Mouse (Mus musculus) cortical plate, adult 2 months (tissue): ENCODE data around the gene Jak3.

Source experiments
- CTCF ChIP-seq: fragments of 200-500 bp; IDR thresholded peaks from 2 replicates; pipeline ENCODE4 v1.5.1; 2011; ENCODE audit warnings: mild to moderate bottlenecking, control low read depth, low read length; ENCODE audit not compliant: insufficient read depth; ENCODE audit errors: extremely low read depth
- POLR2A ChIP-seq: fragments of 200-500 bp; IDR thresholded peaks from 2 replicates; pipeline ENCODE4 v1.6.1; 2011; ENCODE audit warnings: mild to moderate bottlenecking, low read length, control low read depth; ENCODE audit not compliant: insufficient read depth; ENCODE audit errors: extremely low read depth

GRCm38 (mm10) chr8:71700493-71701269 is 24.6 kb downstream of the Jak3 start:
- no peak for TF ChIP-seq CTCF
- TF ChIP-seq POLR2A = no peak
